Mouse (Mus musculus) ZHBTc4 (cell line): ENCODE results near the gene Dpep2nb.
A peak's percentile ranks its signal among the peaks of the same experiment; 100 is the strongest.
"Not testable (repeated sequence)": the region's sequence is repeated elsewhere in the genome, so short reads cannot be mapped to it uniquely, and the experiment has no call there.

Source experiments
- DNase-seq: peaks from one replicate; pipeline ENCODE4 v3.0.0-alpha.2; 2011; ENCODE audit warnings: low read depth, low spot score

The Dpep2nb gene

DNA sequence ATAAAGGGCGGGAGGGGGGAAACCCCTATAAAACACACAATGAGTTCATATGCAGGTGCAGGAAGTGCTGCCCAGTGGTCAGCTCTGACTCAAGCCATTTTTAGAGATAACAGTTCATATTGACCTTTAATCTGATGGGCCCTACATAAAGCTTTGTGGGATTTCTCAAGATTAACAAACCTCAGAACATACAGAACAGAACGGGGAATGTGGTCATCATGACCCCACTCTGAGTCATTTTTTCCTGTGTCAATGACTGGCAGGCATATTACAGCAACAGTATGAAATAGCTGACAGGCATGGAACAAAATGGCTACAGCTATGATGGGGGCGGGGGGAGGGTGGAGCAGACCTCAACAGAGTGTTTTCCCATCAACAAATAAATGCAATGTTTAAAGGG is 1.4 kb upstream of the Dpep2nb start:
- no peak for DNase-seq

DNA sequence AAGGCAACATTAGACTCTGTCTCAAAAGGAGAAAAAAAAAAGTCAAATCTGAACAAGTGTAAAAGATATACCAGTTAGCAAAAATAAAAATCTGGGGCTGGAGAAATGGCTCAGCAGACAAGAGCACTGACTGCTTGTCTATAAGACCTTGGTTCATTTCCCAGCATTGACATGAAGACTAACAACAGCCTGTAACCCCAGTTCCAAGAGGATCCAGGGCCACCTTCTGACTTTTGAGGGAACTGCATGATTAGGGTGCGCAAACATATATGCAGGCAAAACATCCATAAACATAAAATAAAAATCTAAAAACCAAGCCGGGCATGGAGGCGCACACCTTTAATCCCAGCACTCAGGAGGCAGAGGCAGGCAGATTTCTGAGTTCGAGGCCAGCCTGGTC is 638 bp upstream of the Dpep2nb start:
- no peak for DNase-seq

DNA sequence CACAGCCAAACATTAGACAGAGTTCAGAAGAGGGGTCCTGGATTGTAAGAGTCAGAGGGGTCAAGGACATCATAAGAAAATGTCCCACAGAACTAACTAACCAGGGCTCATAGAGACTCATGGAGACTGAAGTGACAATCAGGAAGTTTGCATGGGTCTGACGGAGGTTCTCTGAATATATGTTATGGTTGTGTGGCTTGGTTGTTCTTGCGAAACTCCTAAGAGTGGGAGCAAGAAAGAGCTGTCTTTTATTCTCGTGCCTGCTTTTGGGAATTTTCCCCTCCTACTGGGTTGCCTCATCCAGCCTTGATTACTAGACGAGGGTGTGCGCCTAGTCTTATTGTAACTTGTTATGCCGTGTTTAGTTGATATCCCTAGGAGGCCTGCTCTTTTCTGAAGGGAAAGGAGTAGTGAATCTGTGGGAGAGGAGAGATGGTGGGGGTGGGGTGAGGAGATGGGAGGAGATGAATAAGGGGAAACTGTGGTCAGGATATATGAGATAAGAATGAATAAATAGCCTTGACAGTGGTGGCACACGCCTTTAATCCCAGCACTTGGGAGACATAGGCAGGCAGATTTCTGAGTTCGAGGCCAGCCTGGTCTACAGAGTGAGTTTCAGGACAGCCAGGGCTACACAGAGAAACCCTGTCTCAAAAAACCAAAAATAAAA is 1.1 kb downstream of the Dpep2nb start:
- DNase-seq: no peak

GRCm38 (mm10) chr8:106001908-106002307 is 3.9 kb downstream of the Dpep2nb start:
- no peak for DNase-seq

- DNase-seq: no peak
These were observed 6.8 kb downstream of the Dpep2nb start for GRCm38 (mm10) chr8:105998971-105999370.

DNA sequence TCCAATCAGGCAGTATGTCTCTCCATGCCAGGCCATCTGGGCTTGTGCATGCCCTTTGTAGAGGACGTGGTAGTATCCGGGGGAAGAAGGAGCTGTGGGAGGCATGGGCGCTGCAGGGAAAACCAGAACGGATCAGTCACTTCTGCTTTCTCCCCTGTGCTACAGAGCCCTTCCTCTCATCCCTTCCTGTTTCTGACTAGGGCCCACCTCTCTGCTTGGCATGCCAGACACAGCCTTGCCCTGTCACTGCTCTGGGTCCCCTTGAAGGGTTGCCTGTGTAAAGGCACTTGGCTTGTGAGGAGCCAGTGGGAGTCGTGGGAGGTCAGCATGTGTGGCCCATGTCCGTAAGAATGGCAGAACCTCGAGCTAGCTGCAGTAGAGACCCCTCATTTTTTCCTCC is 9.4 kb downstream of the Dpep2nb start:
- no peak for DNase-seq

- no peak for DNase-seq
These were observed 12.5 kb downstream of the Dpep2nb start for GRCm38 (mm10) chr8:105993226-105993625.

DNA sequence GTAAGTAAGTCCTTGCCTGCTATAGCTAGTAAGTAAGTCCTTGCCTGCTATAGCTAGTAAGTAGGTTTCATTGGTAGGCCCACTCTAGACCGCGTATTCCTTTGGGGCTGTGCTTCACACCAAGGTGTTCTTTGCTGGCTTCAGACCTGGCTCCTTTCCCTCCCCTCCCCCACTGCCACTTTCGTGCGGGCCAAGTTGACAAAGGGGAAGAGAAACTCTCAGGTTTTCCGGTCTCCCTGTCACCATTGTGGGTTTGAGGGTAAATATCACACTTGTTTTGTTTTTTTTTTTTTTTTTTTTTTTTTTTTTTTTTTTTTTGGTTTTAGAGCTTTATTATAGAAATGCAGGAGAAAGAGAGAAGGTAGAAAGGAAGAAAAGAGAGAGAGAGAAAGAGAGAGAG is 13.3 kb downstream of the Dpep2nb start:
- DNase-seq: no peak

DNA sequence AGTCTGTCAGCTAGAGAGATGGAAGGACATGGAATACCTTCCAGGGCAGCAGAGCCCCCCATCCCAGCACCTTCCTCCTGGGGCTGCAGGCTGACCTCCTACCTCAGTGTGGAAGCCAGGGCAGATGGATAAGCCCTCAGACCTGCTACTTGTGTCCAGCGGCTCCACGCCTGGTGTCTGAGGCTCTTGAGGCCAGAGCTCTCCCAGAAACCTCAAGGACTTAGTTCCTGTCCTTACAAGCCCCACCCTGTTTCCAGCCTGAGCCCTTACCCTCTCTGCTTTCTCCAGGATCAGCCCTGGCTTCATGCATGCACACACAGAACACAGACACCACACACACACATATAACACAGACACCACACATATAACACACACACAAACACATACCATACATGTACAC is 14.2 kb downstream of the Dpep2nb start:
- DNase-seq: no peak

DNA sequence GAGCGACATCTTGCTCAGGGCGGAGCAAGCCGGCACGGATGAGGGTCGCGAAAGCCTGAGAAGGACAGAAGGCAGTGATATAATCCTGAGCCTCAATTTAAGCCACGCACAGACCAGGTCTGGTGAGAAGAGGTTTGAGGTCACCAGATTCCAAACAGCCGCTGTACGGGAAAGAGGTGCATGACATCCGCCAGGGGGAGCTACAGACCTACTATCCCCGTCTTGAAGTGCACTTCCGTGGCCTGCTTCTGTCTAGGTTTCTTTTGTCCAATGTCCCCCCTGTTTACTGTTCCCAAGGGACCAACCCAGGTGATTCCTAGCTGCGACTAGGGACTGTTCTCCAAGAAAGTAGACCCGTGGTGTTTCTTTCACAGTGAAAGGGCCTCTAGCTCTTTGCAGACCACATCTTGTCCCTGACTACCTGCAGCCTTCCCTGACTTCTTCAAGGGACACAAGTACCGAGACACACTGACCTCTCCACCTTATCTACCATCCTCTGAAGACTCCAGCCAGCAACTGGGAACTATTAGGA is 14.9 kb downstream of the Dpep2nb start, which contains the start of gene Dus2:
Gene Dus2 (plus strand): TSS at position 482 of the 532 bp plus-strand sequence.
- DNase-seq: peak; percentile 92

- no peak for DNase-seq
These were observed 17.2 kb downstream of the Dpep2nb start for GRCm38 (mm10) chr8:105988546-105988945.

GRCm38 (mm10) chr8:105983406-105983805 is 22.4 kb downstream of the Dpep2nb start:
- DNase-seq: not testable (repeated sequence)

GRCm38 (mm10) chr8:105981146-105981545 is 24.6 kb downstream of the Dpep2nb start:
- no peak for DNase-seq

GRCm38 (mm10) chr8:105979325-105979724 is 26.4 kb downstream of the Dpep2nb start, which contains the start of gene Dpep3:
Dpep3 (minus strand) TSS chr8:105979429.
- peak; percentile 72 for DNase-seq

DNA sequence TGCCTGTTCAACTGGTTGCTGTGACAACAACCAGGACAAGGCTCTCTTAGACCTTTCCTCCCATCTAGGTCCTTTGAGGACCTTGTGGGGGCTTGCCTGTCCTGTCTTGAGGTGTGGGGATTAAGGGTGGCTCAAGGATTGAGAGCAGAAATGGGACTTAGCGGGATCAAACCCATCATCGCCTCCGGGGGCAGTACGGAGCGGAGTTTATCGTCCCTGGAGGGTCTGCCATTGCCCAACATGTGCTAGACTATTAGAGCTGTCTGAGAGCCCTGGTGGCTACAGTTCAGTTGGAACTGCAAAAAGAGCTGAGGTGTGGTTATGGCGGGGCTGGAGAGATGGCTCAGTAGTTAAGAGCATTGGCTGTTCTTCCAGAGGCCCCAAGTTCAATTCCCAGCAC is 30.4 kb downstream of the Dpep2nb start:
- peak; percentile 78 for DNase-seq

- peak; percentile 86 for DNase-seq
These were observed 34.6 kb downstream of the Dpep2nb start for GRCm38 (mm10) chr8:105971019-105971720.

- DNase-seq: no peak
These were observed 36.4 kb downstream of the Dpep2nb start for GRCm38 (mm10) chr8:105969367-105969766.

- DNase-seq: peak; percentile 94
These were observed 39.0 kb downstream of the Dpep2nb start for GRCm38 (mm10) chr8:105966692-105967311.

DNA sequence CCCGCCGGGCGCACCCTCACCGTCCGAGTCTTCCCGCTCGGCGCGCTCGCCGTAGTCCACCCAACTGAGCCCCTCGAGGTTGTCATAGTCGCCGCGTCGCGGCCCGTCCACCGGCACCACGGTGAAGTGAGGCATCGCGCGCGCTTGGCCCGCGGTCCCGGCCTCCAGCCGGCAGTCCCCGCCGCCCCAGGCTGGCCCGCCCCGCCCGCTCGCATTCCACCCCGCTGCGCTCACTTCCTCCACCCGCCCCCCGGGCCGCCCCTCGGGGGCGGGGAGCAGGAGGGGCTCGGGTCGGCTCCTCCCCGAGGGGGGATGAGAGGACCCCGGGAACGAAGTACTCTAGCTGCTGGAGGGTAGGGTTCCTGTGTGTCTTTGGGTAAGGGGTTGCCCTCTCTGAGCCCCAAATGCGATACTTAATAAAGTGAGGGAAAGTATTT is 39.9 kb downstream of the Dpep2nb start, which contains the start of gene Slc12a4:
Gene Slc12a4 (minus strand): TSS at position 193 of the 437 bp plus-strand sequence.
- peak; percentile 80 for DNase-seq

GRCm38 (mm10) chr8:105965266-105965904 is 40.4 kb downstream of the Dpep2nb start:
- DNase-seq: peak; percentile 57

DNA sequence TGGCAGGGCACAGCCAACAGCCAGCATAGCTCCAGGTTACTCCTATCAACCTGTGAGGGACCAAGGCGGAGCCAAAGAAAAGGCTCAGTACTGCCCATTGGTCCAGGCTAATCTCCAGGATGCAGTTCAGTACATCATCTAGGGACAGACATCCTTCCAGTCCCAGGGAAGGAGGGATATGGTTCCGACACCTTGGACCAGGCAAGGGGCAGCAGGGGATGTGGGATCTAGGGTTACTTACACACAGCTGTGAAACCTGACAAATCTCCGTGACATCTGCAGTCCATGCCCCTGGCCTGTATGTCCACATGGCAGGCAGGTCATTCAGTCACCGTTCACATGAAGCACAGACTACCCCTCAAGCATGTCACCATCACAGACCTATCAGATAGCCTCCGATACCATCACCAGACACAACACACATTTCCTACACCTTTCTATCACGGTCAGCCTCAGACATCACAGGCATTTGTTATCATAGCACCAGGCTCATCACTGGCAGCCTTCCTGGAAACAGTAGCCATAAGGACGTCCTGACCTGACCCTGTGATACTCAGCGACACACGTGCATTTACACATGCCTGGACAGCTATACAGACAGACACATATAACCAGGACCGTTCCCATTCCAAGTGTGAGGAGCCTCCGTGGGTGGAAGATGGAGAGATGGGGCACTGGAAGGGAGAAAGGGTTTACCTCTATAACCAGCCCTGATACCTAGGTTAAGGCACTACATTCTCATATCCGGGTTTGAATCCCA is 41.1 kb downstream of the Dpep2nb start:
- DNase-seq: no peak
